ENCODE assay signal across 9 mouse cellular contexts in the genomic region with DNA sequence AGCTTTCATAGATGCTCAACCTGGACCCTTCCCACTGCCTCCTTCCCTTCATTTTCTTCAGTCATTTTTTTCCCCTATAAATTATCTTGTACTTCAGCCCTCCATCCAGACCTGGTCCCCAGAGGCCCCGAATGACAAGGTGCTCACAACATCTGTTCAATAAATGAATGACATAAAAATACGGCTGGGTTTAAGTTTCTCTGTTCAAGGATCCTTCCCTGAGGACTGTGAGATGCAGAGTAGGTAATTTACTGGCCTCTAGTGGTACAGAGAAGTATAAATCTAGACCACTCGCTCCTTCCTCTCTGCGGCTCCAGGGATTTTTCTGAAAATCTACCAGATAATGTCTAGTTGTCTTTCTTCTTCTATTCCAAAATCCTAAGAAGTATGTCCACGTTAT. TPM values are rescaled to one million over a fixed set of nuclear protein-coding genes. Genes with fewer than 3 reads are reported as not detected.
DNase-seq lines count a peak whose midpoint lies in the region; ATAC-seq and TF ChIP-seq lines count a peak whose summit lies in the region.
"Had no signal": no experiment of that assay in that cellular context is flagged by ENCODE, and none has a peak within 500 bp of the region (broad histone marks: within the 10 kb centered on the region; RNA-seq: fewer than 3 reads in every experiment).

No protein-coding gene starts in this region.

- H3K9me3 ChIP-seq in hindbrain, embryonic 16.5 days (ENCODE audit: control insufficient read depth, low read length), result no peaks in the 10 kb centered on the region

- peak; percentile 61; the same call in 1 of the 2 replicates for ATAC-seq in hindbrain, embryonic 16.5 days

- WGBS in kidney, adult 2 months, result 23% methylated on average over 5 of the region's 5 CpGs
- 62% methylated on average over 5 of the region's 5 CpGs for WGBS in hindbrain, embryonic 16.5 days

- DNase-seq in kidney, adult 2 months, result peak; percentile 54
- DNase-seq in kidney, postnatal 14 days, result no peak
- peak; percentile 56 for DNase-seq in retina, embryonic 14.5 days (ENCODE audit: low spot score)
- DNase-seq in retina, postnatal 1 day, result no peak
- no peak for DNase-seq in spleen, postnatal 4 days (ENCODE audit: low spot score in 2 of 2)
- DNase-seq in yolk sac, embryonic 10.5 days (ENCODE audit: low spot score), result no peak
- DNase-seq in ovary, postnatal 14 days (ENCODE audit: low spot score), result no peak
- DNase-seq: cerebellum, postnatal 25 days had no signal

- no peaks in the 10 kb centered on the region for H3K36me3 ChIP-seq in kidney, adult 2 months (ENCODE audit: control insufficient read depth, insufficient read depth, low read length)
- no peaks in the 10 kb centered on the region for H3K36me3 ChIP-seq in hindbrain, embryonic 16.5 days (ENCODE audit: control insufficient read depth, insufficient read depth, low read length)

- H3K4me3 ChIP-seq in kidney, adult 2 months (ENCODE audit: insufficient read depth, low read depth, low read length), result no peak overlapping the region
- no peak overlapping the region for H3K4me3 ChIP-seq in hindbrain, embryonic 16.5 days (ENCODE audit: low read length)

- peak overlapping the region; percentile 66 for H3K27ac ChIP-seq in kidney, adult 2 months (ENCODE audit: insufficient read depth, low read depth, low read length)
- no peak overlapping the region for H3K27ac ChIP-seq in hindbrain, embryonic 16.5 days (ENCODE audit: low read depth, low read length)

- H3K4me2 ChIP-seq in hindbrain, embryonic 16.5 days (ENCODE audit: low read length), result no peak overlapping the region

- no peak for TF ChIP-seq POLR2A in kidney, adult 2 months (IDR thresholded peaks at IDR 0.05; ENCODE audit: low read depth, low read length)

- H3K27me3 ChIP-seq in kidney, adult 2 months (replicated peaks; ENCODE audit: control insufficient read depth, insufficient read depth, low read length), result no peaks in the 10 kb centered on the region
- no peaks in the 10 kb centered on the region for H3K27me3 ChIP-seq in hindbrain, embryonic 16.5 days (replicated peaks; ENCODE audit: control insufficient read depth, insufficient read depth, low read length)

- peaks cover 48% of the 10 kb centered on the region for H3K4me1 ChIP-seq in kidney, adult 2 months (ENCODE audit: control insufficient read depth, insufficient read depth, low read length)
- H3K4me1 ChIP-seq in hindbrain, embryonic 16.5 days (ENCODE audit: control insufficient read depth, insufficient read depth, low read depth, low read length), result peaks cover 11% of the 10 kb centered on the region

- H3K9ac ChIP-seq in hindbrain, embryonic 16.5 days (ENCODE audit: low read depth, low read length), result no peak overlapping the region

- TF ChIP-seq CTCF in kidney, adult 2 months (conservative IDR thresholded peaks at IDR 0.05; ENCODE audit: insufficient read depth, insufficient read length, low read depth, low read length), result peak; percentile 35

RNA-seq across cellular contexts. Expression of a gene that starts 26.5 kb away (rescaled TPM):
- polyA plus RNA-seq in kidney, adult 2 months (2012; rRNA removed), result 57.2 and 69.1 TPM in 2 replicates
- polyA plus RNA-seq in hindbrain, embryonic 16.5 days (2015; fragmentation: Nextera tagmentation; extraction: Ambion mirVana), result 6.1 and 13.5 TPM in 2 replicates

Comparison
In these comparisons a context has a peak if more than half of its experiments do, and no peak if none do; other contexts are left out.
1. DNase-seq: peak in kidney, adult 2 months (single experiment) and retina, embryonic 14.5 days (single experiment); none in kidney, postnatal 14 days (single experiment), retina, postnatal 1 day (single experiment), spleen, postnatal 4 days (0 of 2), yolk sac, embryonic 10.5 days (single experiment) and ovary, postnatal 14 days (single experiment).